Mouse (Mus musculus): ENCODE data around the gene Gm49368. TPM values are rescaled to one million over a fixed set of nuclear protein-coding genes. Genes with fewer than 3 reads are reported as not detected.
"Not testable (repeated sequence)": the region's sequence is repeated elsewhere in the genome, so short reads cannot be mapped to it uniquely, and the experiment has no call there.

Gm49368 gene
- total and polyA plus RNA-seq, 2 experiments from 2014 or later, result not detected

- Histone ChIP-seq H3K4me2 (ENCODE audit: low read depth, low read length, poor library complexity, severe bottlenecking) (no peak overlapping the region), H3K4me1 (ENCODE audit: insufficient read depth, low read length) (no peaks in the 10 kb centered on the region), H3K9ac (replicated peaks; ENCODE audit: low read length, poor library complexity, severe bottlenecking) (no peak overlapping the region), H3K36me3 (ENCODE audit: insufficient read depth, low read length) (no peaks in the 10 kb centered on the region), H3K27me3 (ENCODE audit: insufficient read depth, low read length) (no peaks in the 10 kb centered on the region), H3K9me3 (ENCODE audit: low read length) (no peaks in the 10 kb centered on the region), H3K4me3 (ENCODE audit: low read depth, low read length) (no peak overlapping the region), H3K27ac (ENCODE audit: low read depth, low read length) (no peak overlapping the region)
- 93% methylated on average over 5 of the region's 5 CpGs for WGBS
- DNase-seq (ENCODE audit: low spot score) (no peak), ATAC-seq (ENCODE audit: low FRiP score) (no peak)
- no peak for TF ChIP-seq CTCF (IDR thresholded peaks at IDR 0.05)
Measured at GRCm38 (mm10) chr7:128032290-128032988, 30.0 kb upstream of the Gm49368 start.

GRCm38 (mm10) chr7:128032989-128033293 lies 29.5 kb upstream of the Gm49368 start:
- Histone ChIP-seq H3K4me2 (ENCODE audit: low read depth, low read length, poor library complexity, severe bottlenecking) (no peak overlapping the region), H3K9me3 (ENCODE audit: low read length) (no peaks in the 10 kb centered on the region), H3K36me3 (ENCODE audit: insufficient read depth, low read length) (no peaks in the 10 kb centered on the region), H3K27ac (ENCODE audit: low read depth, low read length) (no peak overlapping the region), H3K4me1 (ENCODE audit: insufficient read depth, low read length) (no peaks in the 10 kb centered on the region), H3K27me3 (ENCODE audit: insufficient read depth, low read length) (no peaks in the 10 kb centered on the region), H3K4me3 (ENCODE audit: low read depth, low read length) (no peak overlapping the region), H3K9ac (replicated peaks; ENCODE audit: low read length, poor library complexity, severe bottlenecking) (no peak overlapping the region)
- DNase-seq (ENCODE audit: low spot score) (no peak), ATAC-seq (ENCODE audit: low FRiP score) (no peak)
- WGBS, result 89% methylated on average over 3 of the region's 3 CpGs
- TF ChIP-seq CTCF (IDR thresholded peaks at IDR 0.05), result no peak

DNA sequence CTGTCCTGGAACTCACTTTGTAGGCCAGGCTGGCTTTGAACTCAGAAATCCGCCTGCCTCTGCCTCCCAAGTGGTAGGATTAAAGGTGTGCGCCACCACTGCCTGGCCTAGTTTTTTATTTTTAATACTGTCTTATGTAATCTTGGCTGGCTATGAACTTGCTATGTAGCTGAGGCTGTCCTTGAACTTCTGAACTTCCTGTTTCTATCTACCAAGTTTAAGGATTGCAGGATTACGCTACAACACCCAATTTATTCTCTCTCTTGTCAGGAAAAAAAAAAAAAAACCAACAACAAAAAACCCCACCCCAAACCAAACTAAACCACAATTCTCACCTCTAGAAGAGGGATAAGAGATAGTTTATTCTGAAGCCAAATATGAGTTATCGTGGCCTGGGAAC lies 28.9 kb upstream of the Gm49368 start:
- no peak for TF ChIP-seq CTCF (IDR thresholded peaks at IDR 0.05)

GRCm38 (mm10) chr7:128042161-128042820 lies 20.2 kb upstream of the Gm49368 start:
- H3K9ac ChIP-seq (replicated peaks; ENCODE audit: low read length, poor library complexity, severe bottlenecking); H3K9me3 ChIP-seq (ENCODE audit: low read length); H3K36me3 ChIP-seq (ENCODE audit: insufficient read depth, low read length); H3K4me2 ChIP-seq (ENCODE audit: low read depth, low read length, poor library complexity, severe bottlenecking); H3K4me3 ChIP-seq (ENCODE audit: low read depth, low read length); ATAC-seq (ENCODE audit: low FRiP score); H3K27ac ChIP-seq (ENCODE audit: low read depth, low read length); H3K4me1 ChIP-seq (ENCODE audit: insufficient read depth, low read length); DNase-seq (ENCODE audit: low spot score); H3K27me3 ChIP-seq (ENCODE audit: insufficient read depth, low read length): not testable (repeated sequence)
- 85% methylated on average over 15 of the region's 15 CpGs for WGBS

More for the DNA sequence above, 28.9 kb upstream of the Gm49368 start:
- no peaks in the 10 kb centered on the region for H3K4me1 ChIP-seq (ENCODE audit: insufficient read depth, low read length)
- no peak overlapping the region for H3K4me3 ChIP-seq (ENCODE audit: low read depth, low read length)
- no peaks in the 10 kb centered on the region for H3K9me3 ChIP-seq (ENCODE audit: low read length)
- no peak for DNase-seq (ENCODE audit: low spot score)
- H3K27ac ChIP-seq (ENCODE audit: low read depth, low read length), result no peak overlapping the region
- no peaks in the 10 kb centered on the region for H3K27me3 ChIP-seq (ENCODE audit: insufficient read depth, low read length)
- no peaks in the 10 kb centered on the region for H3K36me3 ChIP-seq (ENCODE audit: insufficient read depth, low read length)
- H3K9ac ChIP-seq (replicated peaks; ENCODE audit: low read length, poor library complexity, severe bottlenecking), result no peak overlapping the region
- no peak overlapping the region for H3K4me2 ChIP-seq (ENCODE audit: low read depth, low read length, poor library complexity, severe bottlenecking)
- WGBS, result 94% methylated on average over 4 of the region's 4 CpGs
- ATAC-seq (ENCODE audit: low FRiP score), result no peak

- Histone ChIP-seq H3K9ac (replicated peaks; ENCODE audit: low read length, poor library complexity, severe bottlenecking) (no peak overlapping the region), H3K36me3 (ENCODE audit: insufficient read depth, low read length) (no peaks in the 10 kb centered on the region), H3K27me3 (ENCODE audit: insufficient read depth, low read length) (no peaks in the 10 kb centered on the region), H3K27ac (ENCODE audit: low read depth, low read length) (no peak overlapping the region), H3K4me1 (ENCODE audit: insufficient read depth, low read length) (no peaks in the 10 kb centered on the region), H3K4me3 (ENCODE audit: low read depth, low read length) (no peak overlapping the region), H3K4me2 (ENCODE audit: low read depth, low read length, poor library complexity, severe bottlenecking) (no peak overlapping the region), H3K9me3 (ENCODE audit: low read length) (no peaks in the 10 kb centered on the region)
- no peak for DNase-seq (ENCODE audit: low spot score)
- WGBS, result 72% methylated on average over 4 of the region's 4 CpGs
- no peak for TF ChIP-seq CTCF (IDR thresholded peaks at IDR 0.05)
- ATAC-seq (ENCODE audit: low FRiP score), result no peak
Measured at GRCm38 (mm10) chr7:128044142-128044785, 18.2 kb upstream of the Gm49368 start.

GRCm38 (mm10) chr7:128045640-128046039 lies 16.8 kb upstream of the Gm49368 start:
- ATAC-seq (ENCODE audit: low FRiP score) (no peak), DNase-seq (ENCODE audit: low spot score) (no peak)
- H3K9me3 ChIP-seq (ENCODE audit: low read length), result no peaks in the 10 kb centered on the region
- no peak overlapping the region for H3K9ac ChIP-seq (replicated peaks; ENCODE audit: low read length, poor library complexity, severe bottlenecking)
- H3K27me3 ChIP-seq (ENCODE audit: insufficient read depth, low read length), result no peaks in the 10 kb centered on the region
- H3K4me1 ChIP-seq (ENCODE audit: insufficient read depth, low read length), result no peaks in the 10 kb centered on the region
- no peaks in the 10 kb centered on the region for H3K36me3 ChIP-seq (ENCODE audit: insufficient read depth, low read length)
- no peak overlapping the region for H3K4me3 ChIP-seq (ENCODE audit: low read depth, low read length)
- H3K27ac ChIP-seq (ENCODE audit: low read depth, low read length), result no peak overlapping the region
- WGBS, result 58% methylated on average over 2 of the region's 2 CpGs
- TF ChIP-seq CTCF (IDR thresholded peaks at IDR 0.05), result no peak
- no peak overlapping the region for H3K4me2 ChIP-seq (ENCODE audit: low read depth, low read length, poor library complexity, severe bottlenecking)

All from midbrain, postnatal 0 days (tissue).